Mouse (Mus musculus) gonadal fat pad, adult 2 months (tissue): ENCODE data around the gene Gm49342. TPM values are rescaled to one million over a fixed set of nuclear protein-coding genes. Genes with fewer than 3 reads are reported as not detected.
"Not testable (repeated sequence)": the region's sequence is repeated elsewhere in the genome, so short reads cannot be mapped to it uniquely, and the experiment has no call there.

ENCODE experiments used
- DNase-seq: peaks from one replicate; pipeline ENCODE4 v3.0.0-alpha.2; 2012; ENCODE audit warnings: low read depth
- polyA plus RNA-seq: library from polyadenylated mRNA; depleted of rRNA; stranded (reverse); fragments of >200 nt; gene quantifications from 2 replicates; pipeline ENCODE4 v1.2.3, GENCODE M21; 2012

Gm49342 gene
- polyA plus RNA-seq, 1 experiment = 59.5 TPM

- DNase-seq = no peak
These were observed 7.7 kb upstream of the Gm49342 start for GRCm38 (mm10) chr14:50936649-50937048.

GRCm38 (mm10) chr14:50938119-50938908 lies 6.0 kb upstream of the Gm49342 start:
- DNase-seq = no peak

GRCm38 (mm10) chr14:50938940-50939339 lies 5.4 kb upstream of the Gm49342 start:
- no peak for DNase-seq

GRCm38 (mm10) chr14:50944668-50945033 lies 334 bp downstream of the Gm49342 start:
- DNase-seq = not testable (repeated sequence)

- not testable (repeated sequence) for DNase-seq
These were observed 764 bp downstream of the Gm49342 start for GRCm38 (mm10) chr14:50945081-50945480.

GRCm38 (mm10) chr14:50945526-50945925 lies 1.2 kb downstream of the Gm49342 start:
- DNase-seq = not testable (repeated sequence)

GRCm38 (mm10) chr14:50955487-50955886 lies 11.2 kb downstream of the Gm49342 start:
- DNase-seq = no peak

- DNase-seq = not testable (repeated sequence)
These were observed 11.7 kb downstream of the Gm49342 start, which contains the start of gene Pnp2 for GRCm38 (mm10) chr14:50955942-50956508. Pnp2 (plus strand) TSS chr14:50955992.

- DNase-seq = not testable (repeated sequence)
These were observed 12.4 kb downstream of the Gm49342 start for GRCm38 (mm10) chr14:50956724-50957123.

GRCm38 (mm10) chr14:50957146-50957545 lies 12.8 kb downstream of the Gm49342 start:
- not testable (repeated sequence) for DNase-seq

GRCm38 (mm10) chr14:50958289-50958995 lies 14.1 kb downstream of the Gm49342 start:
- not testable (repeated sequence) for DNase-seq

GRCm38 (mm10) chr14:50968216-50968980 lies 24.1 kb downstream of the Gm49342 start:
- peak; percentile 90 for DNase-seq

GRCm38 (mm10) chr14:50969041-50969440 lies 24.7 kb downstream of the Gm49342 start:
- no peak for DNase-seq

- DNase-seq = no peak
These were observed 25.5 kb downstream of the Gm49342 start for GRCm38 (mm10) chr14:50969558-50970544.

- no peak for DNase-seq
These were observed 26.5 kb downstream of the Gm49342 start for GRCm38 (mm10) chr14:50970822-50971221.

- DNase-seq = not testable (repeated sequence)
These were observed 28.7 kb downstream of the Gm49342 start for GRCm38 (mm10) chr14:50973054-50973453.

GRCm38 (mm10) chr14:50973700-50974099 lies 29.4 kb downstream of the Gm49342 start:
- no peak for DNase-seq

GRCm38 (mm10) chr14:50975001-50975400 lies 30.7 kb downstream of the Gm49342 start:
- DNase-seq = no peak

- DNase-seq = no peak
These were observed 32.4 kb downstream of the Gm49342 start for GRCm38 (mm10) chr14:50976674-50977073.

GRCm38 (mm10) chr14:50978451-50978850 lies 34.1 kb downstream of the Gm49342 start:
- not testable (repeated sequence) for DNase-seq
